Mouse (Mus musculus) kidney, postnatal 14 days (tissue): ENCODE results near the gene Ucp1.

Experiments used
- DNase-seq: peaks from one replicate; pipeline ENCODE4 v3.0.0; 2022; ENCODE audit warnings: mixed read lengths

Ucp1 gene

DNA sequence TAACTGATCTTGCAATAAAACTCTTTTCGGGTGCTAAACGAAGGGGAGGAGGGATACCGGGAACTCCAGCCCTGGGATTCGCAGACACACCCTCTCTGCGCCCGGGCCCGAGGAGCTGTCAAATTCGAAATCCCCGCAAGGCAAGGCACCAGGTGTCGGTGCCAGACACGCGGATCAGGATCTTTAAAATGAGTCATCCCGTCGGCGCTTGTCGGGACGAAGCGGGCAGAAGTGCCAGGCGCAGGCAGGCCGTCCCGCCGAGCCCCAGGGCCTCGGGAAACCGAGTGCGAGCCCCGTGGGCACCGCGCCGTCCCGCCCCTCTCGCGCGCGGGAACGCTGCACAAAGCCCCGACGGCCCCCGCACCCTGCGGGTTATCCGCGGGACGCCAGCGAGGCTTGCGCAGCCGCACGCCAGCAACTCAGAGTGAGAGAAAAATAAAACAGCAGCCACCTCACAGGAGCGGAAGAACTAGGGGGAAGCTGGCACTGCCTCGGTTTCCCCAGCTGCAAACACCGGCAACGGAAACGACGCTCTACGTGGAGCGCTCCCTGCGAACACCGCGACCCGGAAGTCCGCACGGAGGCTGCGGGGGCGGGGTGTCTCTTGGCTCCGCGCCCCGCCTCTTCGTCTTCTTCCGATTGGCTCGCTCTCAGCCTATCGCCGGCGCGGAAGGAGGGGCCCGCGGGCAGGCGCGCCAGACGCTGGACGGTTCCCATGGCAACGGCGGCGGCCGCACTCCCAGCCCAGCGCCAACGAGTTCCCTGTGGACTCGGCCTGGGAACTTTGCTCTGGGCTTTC, 41.9 kb downstream of the Ucp1 start, which contains the start of gene Elmod2:
Elmod2 (minus strand) TSS at position 588 of the 799 bp plus-strand sequence.
- DNase-seq = peak; percentile 99

DNA sequence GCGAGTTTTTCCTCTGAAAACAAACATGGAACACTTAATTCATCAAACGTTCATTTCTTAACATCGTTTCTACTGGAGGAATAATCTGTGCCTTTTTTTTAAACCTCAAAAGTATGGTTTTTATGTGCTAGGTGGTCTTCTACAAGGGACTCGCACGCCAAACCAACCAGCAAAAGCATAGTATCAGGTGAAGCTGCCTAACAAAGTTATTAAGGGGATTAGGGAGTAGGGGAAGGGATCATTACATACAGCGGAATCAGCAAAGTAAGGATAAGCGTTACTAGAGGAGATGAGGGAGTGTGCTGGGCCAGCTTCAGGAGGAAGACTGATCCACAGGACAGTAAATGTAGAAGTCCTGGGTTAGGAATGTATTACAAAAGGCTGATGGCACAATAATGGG, 42.7 kb downstream of the Ucp1 start:
- no peak for DNase-seq

- no peak for DNase-seq
These were observed 51.9 kb downstream of the Ucp1 start for GRCm38 (mm10) chr8:83342076-83342475.

GRCm38 (mm10) chr8:83342693-83343092, 52.5 kb downstream of the Ucp1 start:
- DNase-seq = peak; percentile 17
